Mouse (Mus musculus) liver (tissue): ENCODE results near the gene Pklr.

Experiments
- DNase-seq: peaks from one replicate; pipeline ENCODE4 v3.0.0-alpha.2; 2020; ENCODE audit warnings: mixed read lengths

The Pklr gene

DNA sequence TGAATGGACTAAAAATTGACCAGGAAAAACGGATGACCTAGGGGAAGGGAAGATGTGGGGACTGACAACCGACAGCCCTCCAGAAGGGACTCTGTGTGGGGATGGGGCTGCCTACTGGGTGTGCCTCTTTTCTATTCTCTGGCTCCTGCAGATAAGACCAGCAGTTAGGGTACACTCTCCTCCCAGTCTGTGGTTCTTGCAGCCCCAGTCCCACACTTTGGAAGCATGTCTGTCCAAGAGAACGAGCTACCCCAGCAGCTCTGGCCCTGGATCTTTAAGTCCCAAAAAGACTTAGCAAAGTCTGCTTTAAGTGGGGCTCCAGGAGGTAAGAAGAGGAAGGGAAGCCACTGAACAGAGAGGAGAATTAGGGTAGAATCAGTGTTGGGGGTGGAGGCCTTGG, at the start of gene Pklr:
Gene Pklr (plus strand): TSS at position 185 of the 400 bp plus-strand sequence.
- DNase-seq = peak; percentile 83

DNA sequence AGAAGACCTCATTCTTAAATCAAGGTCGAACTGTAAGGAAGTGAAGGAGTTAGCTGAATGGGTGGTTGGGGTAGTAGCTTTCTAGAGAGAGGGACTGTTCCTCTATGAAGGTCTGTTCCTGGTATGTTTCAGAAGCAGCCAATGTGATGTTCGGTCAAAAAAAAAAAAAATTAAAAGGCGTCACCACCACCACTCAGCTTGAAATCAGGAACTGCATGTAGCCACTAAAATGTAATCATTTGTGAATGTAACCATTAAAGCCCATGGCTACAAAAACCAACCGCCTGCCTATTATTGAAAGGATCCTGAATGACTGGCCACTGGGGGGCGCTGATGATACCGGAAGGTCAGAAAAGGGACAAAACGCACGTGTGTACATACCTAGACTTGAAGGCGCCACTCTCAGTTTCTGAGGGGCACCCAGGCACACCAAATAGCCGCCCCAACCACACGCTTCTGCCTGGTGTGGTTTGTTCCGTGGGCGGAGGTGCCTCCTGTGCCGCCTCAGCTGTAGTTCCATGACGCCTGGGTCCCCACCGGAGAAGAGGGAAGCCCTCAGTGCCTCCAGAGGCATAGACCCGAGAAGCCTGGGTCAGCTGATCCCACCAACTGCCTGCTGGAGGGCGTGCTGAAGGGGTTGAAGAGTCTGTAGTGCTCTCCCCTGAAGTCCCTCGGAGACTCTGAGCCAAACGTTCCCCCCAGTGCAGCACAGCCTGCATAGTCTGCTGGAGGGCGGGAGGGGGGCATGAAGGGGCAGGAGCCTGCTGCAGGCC, 48.4 kb upstream of the Pklr start:
- peak; percentile 89 for DNase-seq

DNA sequence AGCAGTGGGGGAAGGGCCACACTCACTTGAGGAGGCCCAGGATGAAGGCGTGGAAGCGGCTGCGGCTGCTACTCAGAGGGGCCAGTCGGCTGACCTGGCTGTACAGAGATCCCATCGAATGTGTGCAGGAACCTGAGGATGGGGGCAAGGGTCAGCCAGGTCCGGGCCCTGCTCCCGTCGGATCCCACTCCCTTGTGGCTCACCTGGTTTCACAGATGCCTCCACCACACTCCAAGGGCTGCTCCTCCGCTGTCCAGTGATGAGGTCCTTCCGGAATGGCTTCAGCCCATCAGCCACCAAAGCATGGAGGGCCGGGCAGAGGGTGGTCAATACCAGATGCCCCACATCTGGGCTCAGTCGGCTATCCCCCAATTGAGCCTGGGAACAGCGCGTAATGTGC, 47.0 kb upstream of the Pklr start:
- no peak for DNase-seq

DNA sequence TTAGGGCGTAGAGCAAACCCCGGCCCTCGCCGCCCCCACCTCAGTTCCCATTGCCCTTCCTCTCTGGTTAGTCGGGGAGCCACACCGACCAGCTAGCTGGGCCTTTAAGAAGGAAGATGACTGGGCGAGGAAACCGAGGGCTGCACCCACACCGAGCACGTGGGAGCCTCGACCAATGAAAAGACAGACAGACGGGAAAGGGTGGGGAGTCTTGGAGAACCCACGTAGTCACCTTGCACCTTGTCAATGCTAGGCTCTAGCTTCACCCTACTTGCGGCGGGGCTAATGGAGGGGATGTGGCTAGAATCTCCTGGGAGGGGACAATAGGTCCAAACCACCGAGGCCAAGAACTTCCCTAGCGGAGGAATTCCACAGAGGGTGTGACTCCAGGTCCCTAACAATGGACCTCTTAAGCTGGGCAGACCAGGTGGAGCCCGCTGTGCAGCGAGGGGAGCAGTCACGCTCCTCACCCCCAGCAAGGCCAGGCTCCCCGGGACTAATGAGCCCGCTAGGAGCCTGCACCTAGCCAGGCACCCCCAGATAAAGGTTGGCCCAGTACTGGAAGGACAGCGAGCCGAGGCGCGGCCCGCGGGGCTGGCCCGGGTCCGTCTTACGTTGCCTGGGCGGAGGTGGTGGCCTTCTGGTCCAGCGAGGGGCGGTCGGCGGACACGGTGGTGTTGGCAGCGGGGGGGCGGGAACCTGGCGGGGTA, 45.9 kb upstream of the Pklr start:
- peak; percentile 90 for DNase-seq

DNA sequence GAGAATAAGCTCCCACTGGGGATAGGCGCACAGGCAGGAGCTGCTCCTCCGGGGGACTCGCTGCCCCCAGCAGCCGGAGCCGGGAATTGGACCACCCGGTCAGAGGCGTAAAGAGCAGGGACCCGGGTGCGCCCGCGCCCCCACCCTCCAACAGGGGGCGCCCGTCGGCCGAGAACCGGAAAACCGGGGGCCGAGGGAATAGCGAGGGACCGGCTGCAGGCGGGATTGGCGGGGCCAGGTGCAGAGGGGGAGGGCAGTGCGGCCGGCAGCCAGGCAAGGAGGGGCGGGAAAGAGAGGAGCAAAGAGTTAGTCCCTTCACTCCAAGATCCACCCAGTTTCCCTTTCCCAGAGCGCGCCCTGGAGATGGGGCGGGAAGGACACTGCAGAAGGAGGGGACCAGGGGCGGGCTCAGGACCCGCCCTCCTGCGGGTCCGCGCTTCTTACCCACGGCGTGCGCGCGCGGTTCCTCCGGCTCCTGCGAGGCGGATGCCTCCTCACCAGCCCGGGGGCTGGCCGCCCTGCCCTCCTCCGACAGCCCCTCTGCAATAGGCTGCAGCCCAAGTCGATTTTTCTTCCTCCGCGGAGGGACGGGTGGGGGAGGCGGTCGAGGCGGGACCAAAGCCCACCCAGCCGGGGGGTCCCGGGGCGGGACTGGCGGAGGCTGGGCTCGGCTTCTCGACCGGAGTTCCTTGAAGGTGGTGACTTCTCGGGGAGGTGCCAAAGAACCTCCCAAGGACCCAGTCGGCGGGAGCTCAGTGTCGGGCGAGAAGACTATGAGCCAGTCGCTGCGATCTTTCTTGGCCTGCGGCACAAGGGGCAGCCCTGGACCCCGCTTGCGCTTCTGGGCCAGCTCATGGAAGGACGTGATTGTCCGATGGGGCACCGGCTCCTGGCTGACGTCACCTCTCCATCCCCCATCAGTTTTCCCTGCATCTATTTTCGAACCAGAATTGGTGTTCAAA, 45.0 kb upstream of the Pklr start:
- DNase-seq = peak; percentile 87

DNA sequence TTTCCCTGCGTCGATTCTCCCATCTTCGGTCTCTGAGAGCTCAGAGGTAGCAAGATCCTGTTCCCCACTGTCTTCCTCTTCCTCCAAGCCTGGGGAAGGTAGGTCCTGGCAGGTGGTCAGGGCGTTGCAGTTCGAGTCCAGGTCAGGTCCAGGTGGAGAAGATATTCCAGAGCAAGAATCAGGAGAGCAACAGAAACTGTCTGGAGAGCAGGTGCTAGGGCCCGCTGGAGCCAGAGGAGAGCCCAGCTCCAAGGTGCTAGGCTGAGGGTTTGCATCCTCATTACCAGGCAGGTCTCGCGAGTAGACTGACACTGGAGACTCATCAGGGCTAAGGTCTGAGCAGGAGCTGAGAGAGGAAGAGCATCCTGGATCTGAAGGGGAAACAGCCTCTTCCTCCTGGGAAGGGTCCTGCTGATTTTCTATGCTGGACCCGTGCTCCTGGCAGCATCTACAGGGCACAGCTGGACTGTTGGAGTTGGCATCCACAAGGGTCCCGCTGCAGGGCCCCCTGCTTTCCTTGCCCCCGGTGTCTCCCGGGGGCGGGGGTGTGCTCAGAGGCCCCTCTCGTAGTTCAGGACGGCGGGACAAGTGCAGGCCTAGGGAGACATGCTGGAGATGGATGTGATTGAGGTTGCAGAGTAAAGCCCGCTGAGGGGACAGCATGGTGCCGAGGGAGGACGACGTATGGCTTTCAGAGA, 44.0 kb upstream of the Pklr start:
- no peak for DNase-seq

DNA sequence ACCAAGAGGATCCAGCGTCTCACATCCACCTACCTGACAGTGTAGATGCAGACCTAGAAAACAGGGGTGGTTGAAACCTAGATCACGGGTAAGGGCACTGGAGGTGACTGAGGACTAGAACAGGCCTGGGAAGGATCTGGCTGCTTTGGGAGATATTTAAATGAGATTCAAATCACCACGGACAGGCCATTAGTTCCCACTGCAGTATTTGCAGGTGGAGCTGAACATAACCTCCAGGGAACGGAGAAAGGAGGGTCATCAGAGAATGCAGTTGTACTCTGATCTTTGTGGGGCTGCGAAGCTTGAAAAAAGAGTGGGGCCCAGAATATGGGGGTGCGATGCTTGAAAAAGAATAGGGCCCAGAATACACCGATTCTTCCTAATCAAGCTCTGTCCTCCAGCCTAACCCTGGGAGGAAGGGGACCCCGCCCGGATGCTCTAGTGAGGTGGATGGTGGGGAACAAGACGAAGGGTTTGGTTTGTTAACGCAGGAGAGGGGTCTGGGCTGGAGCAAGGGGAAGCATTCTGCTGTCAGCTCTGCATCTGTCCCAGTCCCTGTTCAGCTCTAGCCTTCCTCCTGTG, 43.3 kb upstream of the Pklr start:
- DNase-seq = no peak

DNA sequence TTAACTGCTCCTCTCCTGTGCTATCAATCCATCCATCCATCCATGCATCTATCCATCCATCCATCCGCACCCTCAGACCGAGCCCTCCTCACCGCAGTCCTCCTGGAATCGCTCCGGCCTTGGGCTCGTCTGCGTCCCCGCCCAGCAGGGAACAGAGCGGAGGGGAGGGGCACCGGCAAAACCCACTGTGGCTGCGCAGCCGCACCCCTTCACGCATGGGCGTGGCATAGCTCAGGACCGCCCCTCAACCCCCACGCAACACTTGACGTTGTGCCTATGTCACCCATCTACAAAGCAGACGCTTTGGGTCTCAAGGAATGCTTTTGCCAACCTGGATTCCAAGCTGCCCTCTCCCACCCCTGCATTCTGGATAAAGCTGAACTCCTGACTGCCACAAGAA, 42.8 kb upstream of the Pklr start, which contains the start of gene Rusc1:
Gene Rusc1 (minus strand): TSS at position 137 of the 400 bp plus-strand sequence.
- DNase-seq = peak; percentile 87

DNA sequence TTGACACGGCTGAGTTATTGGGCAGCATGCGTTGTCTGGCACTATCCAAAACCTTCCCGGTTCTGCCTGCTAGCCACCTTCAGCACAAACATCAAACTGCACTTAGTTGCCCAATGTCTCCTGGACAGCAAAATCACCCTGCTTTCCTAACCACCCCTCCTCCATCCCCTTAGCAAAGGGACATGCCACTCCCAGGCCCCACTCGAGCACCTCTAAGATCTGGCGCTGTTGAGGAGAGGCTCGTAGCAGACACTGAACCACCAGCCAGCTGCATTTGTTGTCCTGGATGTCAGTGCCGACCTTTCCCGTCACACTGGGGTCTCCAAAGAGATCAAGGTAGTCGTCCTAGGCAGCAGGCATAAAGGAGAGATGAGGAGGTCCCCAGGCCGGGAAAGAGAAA, 41.9 kb upstream of the Pklr start:
- DNase-seq = no peak

DNA sequence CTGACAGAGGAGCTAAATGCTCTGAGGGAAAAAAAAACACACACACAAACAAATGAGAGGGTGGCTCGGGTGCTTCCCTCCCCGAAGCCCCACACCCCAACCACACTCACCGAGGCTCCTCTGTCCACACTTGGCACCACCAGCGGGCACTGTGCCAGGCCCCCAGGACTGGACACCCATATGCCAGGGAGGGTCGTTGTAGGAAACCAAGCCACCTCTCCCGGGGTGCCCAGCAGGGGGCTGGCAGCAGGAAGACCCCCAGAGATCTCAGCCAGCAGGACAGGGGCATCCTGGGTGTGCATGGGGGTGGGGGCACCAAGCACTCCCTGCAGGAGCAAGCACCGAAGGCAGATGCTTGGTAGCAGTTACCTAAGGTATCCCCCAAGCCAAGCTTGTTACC, 35.1 kb upstream of the Pklr start, which contains the start of gene Gm43738:
Gene Gm43738 (minus strand): TSS at position 289 of the 400 bp plus-strand sequence.
- DNase-seq = no peak

DNA sequence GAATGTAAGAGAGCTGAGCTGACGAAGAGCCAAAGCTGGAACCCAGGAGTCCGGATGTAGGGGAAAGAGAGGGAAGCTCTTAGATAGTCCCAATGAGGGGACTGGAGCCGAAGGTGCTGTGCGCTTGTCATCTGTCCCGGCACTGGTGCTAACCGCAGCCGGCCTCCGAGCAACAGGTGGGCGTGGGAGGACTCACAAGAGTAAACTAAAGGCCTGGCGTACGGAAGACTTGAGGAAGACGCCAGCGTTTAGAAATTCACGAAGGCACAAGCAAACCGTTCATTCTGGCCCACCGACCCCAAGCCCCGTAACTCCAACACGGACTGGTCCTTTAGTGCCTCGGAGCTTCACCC, 34.5 kb upstream of the Pklr start:
- no peak for DNase-seq

DNA sequence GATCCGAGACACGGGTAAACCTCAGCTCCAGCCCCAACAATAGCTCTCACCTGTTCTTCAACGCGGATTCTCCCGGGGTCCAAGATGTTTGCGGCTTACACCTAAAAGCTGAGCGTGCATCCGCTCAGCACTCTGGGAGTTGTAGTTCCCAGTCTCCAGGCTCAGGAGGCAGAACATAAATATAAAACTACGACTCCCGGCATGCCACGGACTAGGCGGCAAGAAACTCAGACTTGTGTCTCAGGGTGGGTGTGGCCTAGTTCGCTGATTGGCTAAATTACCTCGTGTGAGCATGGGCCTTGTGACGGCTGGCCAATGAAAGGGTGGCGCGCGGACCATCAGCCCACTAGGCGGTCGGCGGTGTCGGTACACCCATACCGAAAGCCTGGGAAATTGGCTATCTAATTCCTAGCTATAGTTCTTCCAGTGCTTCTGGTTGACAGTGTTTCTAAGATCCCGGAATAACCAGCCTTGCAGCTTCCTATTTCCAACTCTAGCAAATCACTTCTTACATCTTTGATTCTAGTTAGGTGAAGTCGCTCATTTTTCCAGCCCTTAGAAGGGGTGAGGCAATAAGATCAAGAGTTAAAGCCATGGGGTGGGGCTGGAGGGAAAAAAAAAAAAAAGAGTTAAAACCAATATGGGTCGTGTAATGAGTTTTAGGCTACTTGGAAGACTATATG, 34.0 kb upstream of the Pklr start, which contains the start of gene Fdps:
Gene Fdps (minus strand): TSS at position 148 of the 683 bp plus-strand sequence.
- peak; percentile 97 for DNase-seq

DNA sequence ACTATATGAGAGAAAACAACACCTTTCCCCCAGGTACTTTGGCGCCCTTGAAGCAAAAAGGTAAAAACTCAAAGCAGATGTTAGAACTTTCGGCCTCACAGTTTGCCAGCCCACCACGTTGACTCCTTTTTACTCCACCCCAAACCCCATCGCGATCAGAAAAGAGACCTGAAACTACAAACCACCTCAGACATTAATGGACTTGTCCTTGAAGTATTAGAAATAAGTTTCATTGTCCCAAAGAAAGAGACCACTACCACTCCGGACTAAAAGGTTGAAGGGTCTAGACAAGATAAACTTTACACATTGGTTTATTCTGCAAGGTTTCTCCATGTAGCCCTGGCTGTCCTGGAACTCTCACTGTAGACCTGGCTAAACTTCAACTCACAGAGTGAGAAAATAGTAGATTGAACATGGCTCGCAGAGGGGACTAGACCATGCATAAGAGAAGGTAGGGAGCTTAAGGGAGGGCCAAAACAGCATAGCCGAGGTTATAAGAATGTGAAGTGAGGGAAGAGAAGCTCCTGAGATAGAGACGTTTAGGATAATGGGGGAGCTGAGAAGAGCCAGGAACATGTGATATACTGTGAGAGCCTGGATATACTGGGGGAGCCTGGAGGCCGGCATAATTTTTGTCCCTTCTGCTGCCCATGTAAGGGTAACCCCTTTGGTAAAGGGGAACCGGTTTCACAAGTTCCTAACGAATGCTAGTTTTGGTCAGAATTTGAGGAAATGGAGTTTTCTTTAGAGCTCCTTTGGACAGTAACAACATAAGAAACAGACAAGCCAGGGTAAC, 33.2 kb upstream of the Pklr start:
- no peak for DNase-seq

DNA sequence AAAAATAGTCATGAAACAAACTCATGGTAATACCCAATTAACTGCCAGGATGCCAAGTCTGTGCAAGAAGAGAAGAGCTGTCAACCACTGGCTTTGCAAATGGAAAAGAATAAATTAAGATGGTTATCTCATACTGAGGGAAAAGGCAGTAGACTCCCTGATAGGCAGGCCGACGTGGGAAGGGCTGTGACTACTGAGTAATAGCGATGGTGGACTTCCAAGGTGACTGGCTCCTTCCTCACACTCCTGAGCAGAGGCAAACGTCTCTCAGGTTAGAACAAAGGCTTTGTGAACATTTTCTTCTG, 32.7 kb upstream of the Pklr start:
- no peak for DNase-seq

DNA sequence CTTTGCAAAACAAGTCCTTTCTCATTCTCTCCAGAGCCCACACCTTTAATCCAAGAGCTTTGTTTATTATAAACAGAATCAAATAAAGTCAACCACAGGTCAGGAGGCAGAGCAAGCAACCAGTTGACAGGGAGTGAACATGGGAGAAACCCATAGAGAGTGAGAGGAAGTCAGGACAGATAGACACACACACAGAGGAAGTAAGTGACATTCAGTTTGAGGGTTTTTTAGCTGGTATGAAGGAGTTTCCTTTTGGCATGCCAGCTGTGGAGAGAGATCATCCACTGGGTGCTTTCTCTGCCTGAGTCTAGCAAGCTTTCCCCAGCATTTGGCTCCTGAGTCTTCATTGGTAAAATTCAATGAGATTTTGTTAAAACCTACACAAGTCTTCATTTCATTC, 29.1 kb upstream of the Pklr start:
- no peak for DNase-seq

DNA sequence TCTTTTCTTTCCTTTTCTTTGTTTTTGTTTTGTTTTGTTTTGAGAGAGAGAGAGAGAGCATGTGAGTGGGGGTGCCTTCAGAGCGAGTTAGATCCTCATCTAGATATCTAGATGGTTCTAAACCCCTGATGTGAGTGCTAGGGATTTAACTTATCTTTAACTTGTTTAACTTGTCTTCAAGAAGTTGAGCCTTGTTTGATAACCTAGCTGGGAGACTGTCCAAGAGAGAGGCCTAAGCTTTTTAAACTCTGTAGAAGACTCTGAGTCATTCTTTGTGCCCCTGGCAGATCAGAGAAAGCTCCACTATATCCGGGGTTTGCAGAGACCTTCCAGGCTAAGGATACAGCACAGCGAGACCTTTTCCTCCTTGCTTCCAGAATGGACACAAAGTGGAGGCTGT, 28.4 kb upstream of the Pklr start:
- no peak for DNase-seq

DNA sequence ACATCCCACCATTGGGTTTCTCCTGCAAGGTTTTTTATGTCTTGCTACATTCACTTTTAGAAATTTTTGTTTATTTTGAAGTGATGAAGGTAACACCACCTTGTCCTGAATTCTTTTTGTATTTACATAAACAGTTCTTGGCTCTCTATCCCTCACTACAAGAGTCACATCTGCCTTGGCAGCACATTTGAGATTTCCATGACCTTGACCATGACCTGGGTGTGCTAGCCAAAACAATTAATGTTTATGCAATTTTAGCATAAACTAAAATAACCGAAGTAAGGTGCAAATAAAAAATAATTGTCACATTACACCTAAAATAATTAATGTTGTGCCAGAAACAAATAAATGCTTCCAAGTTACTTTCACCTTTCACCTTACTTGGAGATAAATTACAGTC, 27.8 kb upstream of the Pklr start:
- no peak for DNase-seq

DNA sequence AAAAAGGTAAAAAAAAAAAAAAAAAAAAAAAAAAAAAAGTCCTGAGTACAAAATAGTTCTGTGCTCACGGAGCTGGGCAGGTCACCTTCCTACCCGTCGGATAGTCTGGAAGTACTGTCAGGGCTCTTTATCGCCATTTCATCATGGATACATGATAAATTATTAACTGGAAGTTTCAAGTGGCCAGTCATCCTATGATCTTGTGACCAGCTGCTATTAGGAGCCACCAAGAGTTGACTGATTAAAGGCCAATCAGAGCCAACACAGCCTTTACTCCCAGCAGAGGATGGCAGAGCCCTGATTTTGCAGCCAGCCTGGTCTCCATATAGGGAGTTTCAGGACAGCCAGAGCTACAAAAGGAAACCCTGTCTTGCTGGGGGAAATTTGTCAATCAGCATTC, 22.9 kb upstream of the Pklr start:
- DNase-seq = no peak

DNA sequence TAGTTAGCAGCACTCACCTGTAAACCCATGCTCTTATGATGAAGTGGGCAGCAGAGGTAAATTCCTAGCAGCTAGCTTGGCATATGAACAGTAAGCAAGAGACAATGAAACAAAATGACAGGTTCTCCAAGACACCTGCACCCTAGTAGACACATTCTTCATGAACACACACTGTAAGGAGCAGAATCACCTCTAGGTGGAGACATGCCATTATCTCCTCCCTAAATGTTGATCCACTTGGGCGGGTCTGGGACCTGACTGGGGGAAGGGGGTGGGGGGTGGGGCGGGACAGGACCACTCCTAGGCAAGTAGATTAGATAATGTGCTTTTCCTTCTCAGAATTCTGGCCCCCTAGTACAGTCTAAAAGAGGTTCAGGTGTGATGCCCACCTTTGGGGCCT, 20.4 kb upstream of the Pklr start:
- peak; percentile 84 for DNase-seq

DNA sequence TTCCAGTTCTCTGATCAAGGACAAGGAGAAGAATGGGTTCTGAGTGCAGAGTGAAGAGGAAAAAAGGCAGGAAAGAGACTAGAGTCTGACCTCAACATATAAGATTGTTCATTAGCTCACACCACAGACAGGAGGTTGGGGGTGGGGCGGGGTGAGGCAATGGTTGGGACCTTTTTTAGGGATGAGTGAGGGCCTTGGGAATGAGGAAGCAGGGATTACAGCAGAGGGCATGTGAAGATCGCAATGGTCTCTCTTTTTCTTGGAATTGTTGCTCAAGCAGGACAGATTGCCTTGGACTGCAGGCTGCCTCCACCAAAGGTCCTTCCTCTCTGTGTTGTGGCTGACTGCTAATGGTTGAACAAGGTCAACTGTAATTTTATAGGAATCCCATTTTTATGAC, 12.6 kb upstream of the Pklr start:
- DNase-seq = no peak

DNA sequence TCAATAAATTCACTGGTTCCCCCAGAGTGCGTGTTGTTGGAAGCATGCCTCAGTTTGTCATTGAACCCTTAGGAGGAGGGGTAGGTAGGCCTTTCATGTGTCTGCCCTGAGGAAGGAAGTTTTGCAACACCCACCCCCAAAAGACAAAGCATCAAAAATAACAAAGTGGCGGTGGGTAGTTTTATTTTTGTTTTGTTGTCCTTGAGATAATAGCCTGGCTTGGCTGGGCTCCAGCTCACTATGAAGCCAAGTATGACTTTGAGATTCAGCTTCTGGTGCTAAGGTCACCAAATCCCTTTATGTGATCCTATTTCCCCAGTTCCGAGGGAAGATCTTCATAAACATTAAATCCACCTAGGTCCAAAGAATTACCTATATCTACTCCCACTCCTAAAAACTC, 11.7 kb upstream of the Pklr start:
- DNase-seq = no peak
